Mouse (Mus musculus) Patski (cell line): ENCODE results near the gene Ugt1a8. TPM values are rescaled to one million over a fixed set of nuclear protein-coding genes. Genes with fewer than 3 reads are reported as not detected.

ENCODE experiments used
- ATAC-seq: fragments of 100-300 bp; one replicate; pipeline ENCODE4 v1.8.0; 2021
- CTCF ChIA-PET: fragments of 350-600 bp; sonication (Branson Sonifier 250); formaldehyde crosslinking; loops from one replicate; lab custom pipeline; 2022; ENCODE audit warnings: inconsistent platforms; lab: Charles Lee
- POLR2A ChIA-PET: fragments of 350-600 bp; sonication (Branson Sonifier 250); formaldehyde crosslinking; loops from one replicate; lab custom pipeline; 2022; ENCODE audit warnings: antibody characterized with exemption, inconsistent platforms; lab: Charles Lee
- DNase-seq: peaks from one replicate; pipeline ENCODE4 v3.0.0-alpha.2; 2011; ENCODE audit warnings: low read depth, low spot score
- H3K27me3 ChIP-seq: fragments of 371-371 bp; one replicate; pipeline ENCODE4 v1.5.1; 2021
- CTCF ChIP-seq: fragments of 100-300 bp; IDR thresholded peaks from one replicate; pipeline ENCODE4 v1.5.1; 2021
- in situ Hi-C: fragments of 300-500 bp; cut with MboI; formaldehyde crosslinking; loops from 3 replicates; pipeline ENCODE4 v1.11.1; 2018; ENCODE audit warnings: low pct_unique_long_range_greater_than_20kb, mixed read lengths
- polyA plus RNA-seq: library from polyadenylated mRNA; unstranded; gene quantifications from one replicate; pipeline ENCODE4 v1.2.3, GENCODE M21; 2021

Ugt1a8 gene
- polyA plus RNA-seq, 1 experiment from 2014 or later, result not detected

GRCm38 (mm10) chr1:88229986-88230385, 142.4 kb downstream of the Ugt1a8 start:
- no peaks in the 10 kb centered on the region for H3K27me3 ChIP-seq
- TF ChIP-seq CTCF, result no peak
- POLR2A ChIA-PET, result no interaction called here
- in situ Hi-C loops, result no loop called here
- CTCF ChIA-PET, result interaction anchor here (1.5 kb wide), 1 partner anchor 34 kb away, joined by 4 read pairs; no protein-coding TSS in a partner anchor
- no peak for DNase-seq
- no peak for ATAC-seq

GRCm38 (mm10) chr1:88230421-88230820, 142.8 kb downstream of the Ugt1a8 start:
- ATAC-seq (no peak), DNase-seq (no peak)
- no peaks in the 10 kb centered on the region for H3K27me3 ChIP-seq
- ChIA-PET POLR2A (no interaction called here), CTCF (interaction anchor here (1.1 to 1.5 kb wide), 2 partner anchors 8 to 33 kb away, joined by 3 to 4 read pairs; no protein-coding TSS in a partner anchor)
- no peak for TF ChIP-seq CTCF
- in situ Hi-C loops, result no loop called here

- no peak for ATAC-seq
- DNase-seq, result no peak
- CTCF ChIA-PET, result interaction anchor here (1.1 to 1.5 kb wide), 2 partner anchors 9 to 32 kb away, joined by 3 to 4 read pairs; no protein-coding TSS in a partner anchor
These were observed 143.6 kb downstream of the Ugt1a8 start for GRCm38 (mm10) chr1:88230981-88231802.

GRCm38 (mm10) chr1:88231803-88232499, 144.3 kb downstream of the Ugt1a8 start:
- ATAC-seq (no peak), DNase-seq (no peak)
- TF ChIP-seq CTCF, result no peak
- no peaks in the 10 kb centered on the region for H3K27me3 ChIP-seq
- ChIA-PET CTCF (interaction anchor here (1.0 to 1.3 kb wide), 3 partner anchors 9 to 16 kb away, joined by 3 to 4 read pairs (median 3); no protein-coding TSS in a partner anchor), POLR2A (interaction anchor here (1.0 kb wide), 1 partner anchor 20 kb away, joined by 3 read pairs; no protein-coding TSS in a partner anchor)
- in situ Hi-C loops, result no loop called here

More at GRCm38 (mm10) chr1:88230981-88231802, 143.6 kb downstream of the Ugt1a8 start:
- no peak for TF ChIP-seq CTCF
- in situ Hi-C loops, result no loop called here
- POLR2A ChIA-PET, result interaction anchor here (1.0 kb wide), 1 partner anchor 21 kb away, joined by 3 read pairs; no protein-coding TSS in a partner anchor
- no peaks in the 10 kb centered on the region for H3K27me3 ChIP-seq

GRCm38 (mm10) chr1:88232664-88233380, 145.2 kb downstream of the Ugt1a8 start:
- TF ChIP-seq CTCF, result no peak
- no peaks in the 10 kb centered on the region for H3K27me3 ChIP-seq
- CTCF ChIA-PET, result interaction anchor here (1.0 to 1.3 kb wide), 2 partner anchors 14 to 15 kb away, joined by 3 to 4 read pairs; no protein-coding TSS in a partner anchor
- POLR2A ChIA-PET, result no interaction called here
- ATAC-seq (no peak), DNase-seq (no peak)
- in situ Hi-C loops, result no loop called here

GRCm38 (mm10) chr1:88233421-88234247, 146.0 kb downstream of the Ugt1a8 start:
- ChIA-PET POLR2A (interaction anchor here (0.6 kb wide), 1 partner anchor 67 kb away, joined by 3 read pairs; no protein-coding TSS in a partner anchor), CTCF (interaction anchor here (1.3 to 1.4 kb wide), 2 partner anchors 10 to 20 kb away, joined by 3 read pairs; no protein-coding TSS in a partner anchor)
- in situ Hi-C loops, result no loop called here
- TF ChIP-seq CTCF, result no peak
- no peaks in the 10 kb centered on the region for H3K27me3 ChIP-seq
- DNase-seq (no peak), ATAC-seq (no peak)

- ChIA-PET CTCF (interaction anchor here (1.3 to 1.4 kb wide), 2 partner anchors 11 to 21 kb away, joined by 3 read pairs; no protein-coding TSS in a partner anchor), POLR2A (interaction anchor here (0.6 kb wide), 1 partner anchor 68 kb away, joined by 3 read pairs; no protein-coding TSS in a partner anchor)
- no peaks in the 10 kb centered on the region for H3K27me3 ChIP-seq
- ATAC-seq (no peak), DNase-seq (no peak)
- in situ Hi-C loops, result no loop called here
- TF ChIP-seq CTCF, result no peak
These were observed 146.6 kb downstream of the Ugt1a8 start for GRCm38 (mm10) chr1:88234248-88234610.

- in situ Hi-C loops, result no loop called here
- TF ChIP-seq CTCF, result no peak
- H3K27me3 ChIP-seq, result no peaks in the 10 kb centered on the region
- DNase-seq (no peak), ATAC-seq (no peak)
- CTCF ChIA-PET, result interaction anchor here (1.0 to 1.4 kb wide), 3 partner anchors 11 to 21 kb away, joined by 3 read pairs; no protein-coding TSS in a partner anchor
- POLR2A ChIA-PET, result no interaction called here
These were observed 147.0 kb downstream of the Ugt1a8 start for GRCm38 (mm10) chr1:88234646-88235045.
